Mouse (Mus musculus) G1E (cell line): ENCODE results near the gene Urod. TPM values are rescaled to one million over a fixed set of nuclear protein-coding genes. Genes with fewer than 3 reads are reported as not detected.

Source experiments
- ATAC-seq: 2 replicates; pipeline ENCODE4 v1.8.0; 2016; ENCODE audit warnings: mild to moderate bottlenecking; ENCODE audit not compliant: insufficient number of reproducible peaks, poor library complexity, low FRiP score, severe bottlenecking; ENCODE audit errors: extremely low read depth
- DNase-seq: peaks from one replicate; pipeline ENCODE4 v3.0.0; 2012; ENCODE audit warnings: low spot score
- H3K27me3 ChIP-seq: 2 replicates; pipeline ENCODE4 v1.6.1; 2012; ENCODE audit warnings: mild to moderate bottlenecking, low read length, inconsistent platforms; ENCODE audit not compliant: insufficient read depth
- H3K36me3 ChIP-seq: replicated peaks from 2 replicates; pipeline ENCODE3; 2012; ENCODE audit warnings: mild to moderate bottlenecking, inconsistent platforms
- H3K4me1 ChIP-seq: 2 replicates; pipeline ENCODE4 v1.6.1; 2012; ENCODE audit warnings: low read depth, low read length, inconsistent platforms, mixed read lengths; ENCODE audit not compliant: insufficient read depth
- H3K4me3 ChIP-seq: 2 replicates; pipeline ENCODE4 v1.5.1; 2012; ENCODE audit warnings: low read depth, mild to moderate bottlenecking, inconsistent platforms, low read length, moderate library complexity, mixed read lengths
- H3K9me3 ChIP-seq: replicated peaks from 2 replicates; pipeline ENCODE4 v1.6.1; 2012; ENCODE audit warnings: inconsistent platforms
- CTCF ChIP-seq: IDR thresholded peaks from 2 replicates; pipeline ENCODE4 v1.5.1; 2012; ENCODE audit warnings: low read depth, low read length, inconsistent platforms, mixed read lengths
- GATA1 ChIP-seq: IDR thresholded peaks from 2 replicates; pipeline ENCODE4 v1.6.1; 2012; ENCODE audit warnings: borderline replicate concordance, low read length, inconsistent platforms, mixed read lengths
- GATA2 ChIP-seq: IDR thresholded peaks from 2 replicates; pipeline ENCODE4 v1.6.1; 2012; ENCODE audit warnings: low read depth, low read length, inconsistent platforms, borderline replicate concordance
- POLR2AphosphoS5 ChIP-seq: IDR thresholded peaks from 2 replicates; pipeline ENCODE4 v1.6.1; 2012; ENCODE audit warnings: low read depth, low read length, inconsistent platforms; ENCODE audit not compliant: insufficient replicate concordance
- TAL1 ChIP-seq: conservative IDR thresholded peaks from 2 replicates; pipeline ENCODE4 v1.6.1; 2012; ENCODE audit warnings: low read depth, low read length, inconsistent platforms, mixed read lengths
- polyA plus RNA-seq: library from polyadenylated mRNA; stranded (reverse); fragments of >175 nt; gene quantifications from 2 replicates; pipeline ENCODE4 v1.2.3, GENCODE M21; 2012
- total RNA-seq, 2 experiments: library from RNA; stranded (forward) in 1 of 2; stranded (reverse) in 1 of 2; fragments of 200-1000 nt in 1 of 2; fragments of >200 nt in 1 of 2; fragmentation: Nextera tagmentation in 1 of 2; gene quantifications; 2 replicates each; pipeline ENCODE4 v1.2.3; 2014 to 2017

Gene Urod
- total and polyA plus RNA-seq, 3 experiments, result 35.6 to 97.7 (median 85.4) TPM

DNA sequence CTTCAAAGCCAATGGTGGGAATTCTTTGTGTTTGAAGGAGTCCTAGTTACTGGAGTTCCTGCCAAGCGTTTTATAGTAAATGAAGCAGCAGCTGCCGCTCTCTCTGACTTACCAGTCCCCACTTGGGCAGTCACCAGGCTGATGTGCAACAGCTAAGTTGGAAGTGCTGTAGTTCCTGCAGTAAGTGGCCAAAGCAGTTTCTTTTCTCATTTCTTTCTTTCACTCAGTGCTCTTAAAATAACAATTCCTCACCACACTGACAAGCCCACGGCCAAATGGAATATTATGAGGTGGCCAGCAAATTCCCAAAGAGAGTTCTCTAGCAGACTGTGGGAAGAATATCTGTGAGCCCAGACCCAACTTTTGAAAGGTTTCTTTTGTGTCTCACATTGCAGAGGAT, 12.8 kb upstream of the Urod start:
- H3K36me3 ChIP-seq, result peaks cover 29% of the 10 kb centered on the region
- H3K4me1 ChIP-seq, result 0 out of 2 replicates have a peak, but pooled peaks cover 3% of the 10 kb centered on the region
- DNase-seq (no peak), ATAC-seq (no peak)
- TF ChIP-seq TAL1 (no peak), GATA2 (no peak), GATA1 (no peak)
- H3K9me3 ChIP-seq, result no peaks in the 10 kb centered on the region
- H3K27me3 ChIP-seq, result peaks cover 15% of the 10 kb centered on the region
- no peak overlapping the region for H3K4me3 ChIP-seq

DNA sequence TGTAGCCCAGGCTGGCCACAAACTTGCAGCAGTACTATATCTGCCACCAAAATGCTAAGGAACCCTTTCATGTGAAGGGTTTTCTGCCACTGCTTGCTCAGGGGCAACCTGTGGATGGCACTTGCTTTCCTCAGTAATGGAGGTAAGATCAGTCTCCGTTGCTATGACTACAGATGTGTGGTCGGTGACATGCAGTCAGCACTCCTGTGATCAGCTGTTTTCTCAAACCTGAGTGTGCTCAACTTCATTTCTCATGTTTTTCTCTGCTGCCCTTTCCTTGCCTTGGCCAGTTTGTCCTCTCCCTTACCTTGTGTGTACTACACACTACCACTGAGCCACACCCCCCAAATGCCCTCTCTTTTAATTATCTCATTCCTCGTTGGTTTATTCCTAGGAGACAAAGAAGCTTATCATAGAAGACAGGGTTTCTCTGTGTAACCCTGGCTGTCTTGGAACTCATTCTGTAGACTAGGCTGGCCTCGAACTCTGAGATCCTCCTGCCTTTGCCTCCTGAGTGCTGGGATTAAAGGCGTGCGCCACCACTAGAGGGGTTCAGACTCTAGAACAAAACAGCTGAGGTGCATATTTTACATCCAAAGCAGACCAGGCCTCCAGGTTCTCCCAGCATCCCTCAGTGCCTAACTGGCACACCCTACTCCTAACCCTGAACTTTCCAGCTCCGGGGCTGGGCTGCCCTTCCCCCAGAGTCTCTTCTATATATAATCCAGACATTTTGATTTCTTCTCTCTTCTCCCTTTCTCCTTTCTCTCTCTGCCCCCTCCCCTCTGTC, 11.6 kb upstream of the Urod start:
- ATAC-seq (no peak), DNase-seq (no peak)
- H3K4me1 ChIP-seq, result 0 out of 2 replicates have a peak, but pooled peaks cover 3% of the 10 kb centered on the region
- peaks cover 42% of the 10 kb centered on the region for H3K36me3 ChIP-seq
- TF ChIP-seq GATA1 (no peak), POLR2AphosphoS5 (no peak), GATA2 (no peak), CTCF (no peak), TAL1 (no peak)
- H3K4me3 ChIP-seq, result no peak overlapping the region
- H3K27me3 ChIP-seq, result peaks cover 15% of the 10 kb centered on the region
- no peaks in the 10 kb centered on the region for H3K9me3 ChIP-seq

DNA sequence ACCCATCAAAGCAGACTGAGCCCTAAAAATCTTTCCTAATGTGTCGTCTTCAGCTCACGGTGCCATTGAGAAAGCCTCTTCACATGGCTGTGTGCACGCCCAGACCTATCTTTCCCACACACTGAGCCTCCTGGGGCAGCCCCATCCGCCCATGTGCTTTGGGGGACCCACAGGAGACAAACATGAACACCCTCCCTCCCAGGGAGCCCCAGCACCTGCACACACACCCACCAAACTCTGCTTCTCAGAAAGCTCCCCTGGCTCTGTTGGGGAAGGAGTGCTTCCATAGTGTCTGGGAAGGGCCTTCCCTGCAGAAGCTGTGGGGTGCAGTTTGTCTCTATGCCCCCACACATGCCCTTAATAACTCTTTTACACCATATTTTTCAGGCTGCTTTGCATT, 10.4 kb upstream of the Urod start:
- Histone ChIP-seq H3K36me3 (peaks cover 54% of the 10 kb centered on the region), H3K4me3 (no peak overlapping the region), H3K9me3 (no peaks in the 10 kb centered on the region), H3K27me3 (peaks cover 12% of the 10 kb centered on the region), H3K4me1 (0 out of 2 replicates have a peak, but pooled peaks cover 3% of the 10 kb centered on the region)
- no peak for DNase-seq
- no peak for TF ChIP-seq GATA1
- TF ChIP-seq GATA2, result no peak
- TF ChIP-seq CTCF, result no peak
- TF ChIP-seq POLR2AphosphoS5, result no peak
- TF ChIP-seq TAL1, result no peak
- ATAC-seq, result no peak

DNA sequence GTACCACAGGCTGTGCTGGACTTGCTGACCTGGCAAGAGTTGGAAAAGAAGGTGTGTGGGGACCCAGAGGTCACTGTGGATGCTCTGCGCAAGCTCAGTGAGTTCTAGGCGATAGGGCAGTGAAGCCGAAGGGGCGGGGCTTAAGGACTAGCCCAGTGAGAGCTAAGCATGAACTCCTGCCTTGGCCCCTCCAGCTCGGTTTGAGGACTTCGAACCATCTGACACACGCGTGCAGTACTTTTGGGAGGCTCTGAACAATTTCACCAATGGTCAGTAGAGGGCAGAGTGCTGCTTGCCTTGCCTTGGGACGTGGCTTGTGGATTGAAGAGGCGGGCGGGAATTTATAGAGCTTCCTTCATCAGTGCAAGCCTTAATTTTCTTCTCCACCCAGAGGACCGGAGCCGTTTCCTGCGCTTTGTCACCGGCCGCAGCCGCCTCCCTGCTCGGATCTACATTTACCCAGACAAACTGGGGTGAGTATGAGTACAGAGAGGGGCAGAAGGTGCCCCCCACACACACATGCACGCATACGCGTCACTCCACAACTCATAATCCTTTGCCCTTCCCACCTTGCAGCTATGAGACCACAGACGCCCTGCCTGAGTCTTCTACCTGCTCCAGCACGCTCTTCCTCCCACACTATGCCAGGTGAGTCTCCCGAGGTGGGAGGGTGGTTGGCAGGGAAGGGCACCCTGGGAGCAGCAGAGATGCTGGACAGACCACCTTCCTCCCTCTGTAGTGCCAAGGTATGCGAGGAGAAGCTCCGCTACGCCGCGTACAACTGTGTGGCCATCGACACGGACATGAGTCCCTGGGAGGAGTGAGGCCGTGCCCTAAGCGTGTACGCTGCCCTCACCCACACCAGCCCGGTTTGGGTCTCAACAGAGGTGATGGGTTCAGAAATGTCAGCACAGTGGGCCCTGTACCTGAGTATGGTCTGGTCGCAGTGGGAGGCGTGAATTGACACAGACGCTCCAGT, 8.6 kb upstream of the Urod start:
- DNase-seq, result peak; percentile 56
- Histone ChIP-seq H3K36me3 (peaks cover 69% of the 10 kb centered on the region), H3K4me3 (no peak overlapping the region), H3K4me1 (0 out of 2 replicates have a peak, but pooled peaks cover 3% of the 10 kb centered on the region), H3K27me3 (peaks cover 7% of the 10 kb centered on the region), H3K9me3 (no peaks in the 10 kb centered on the region)
- ATAC-seq, result no peak
- TF ChIP-seq GATA2 (no peak), CTCF (peak; percentile 43)

DNA sequence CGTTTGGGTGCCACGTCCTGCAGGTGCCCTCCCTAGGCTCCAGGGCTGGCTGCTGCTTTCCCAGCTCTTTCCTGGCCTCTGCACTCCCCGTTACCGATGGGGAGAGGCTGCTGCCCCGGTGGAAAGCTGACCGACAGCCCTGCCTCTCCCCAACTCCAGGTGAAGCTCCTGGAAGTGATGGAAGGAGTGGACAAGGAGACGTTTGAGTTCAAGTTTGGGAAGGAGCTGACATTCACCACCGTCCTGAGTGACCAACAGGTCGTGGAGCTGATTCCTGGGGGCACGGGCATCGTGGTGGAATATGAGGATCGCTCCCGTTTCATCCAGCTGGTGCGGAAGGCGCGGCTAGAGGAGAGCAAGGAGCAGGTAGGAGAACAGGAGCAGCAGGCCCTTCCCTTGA, 7.7 kb upstream of the Urod start:
- no peak for DNase-seq
- Histone ChIP-seq H3K4me1 (peaks cover 4% of the 10 kb centered on the region; the same call in 1 of the 2 replicates), H3K36me3 (peaks cover 74% of the 10 kb centered on the region), H3K27me3 (no peaks in the 10 kb centered on the region), H3K9me3 (no peaks in the 10 kb centered on the region), H3K4me3 (no peak overlapping the region)
- no peak for ATAC-seq
- TF ChIP-seq GATA1, result no peak
- TF ChIP-seq GATA2, result no peak
- TF ChIP-seq CTCF, result no peak
- no peak for TF ChIP-seq POLR2AphosphoS5
- no peak for TF ChIP-seq TAL1

DNA sequence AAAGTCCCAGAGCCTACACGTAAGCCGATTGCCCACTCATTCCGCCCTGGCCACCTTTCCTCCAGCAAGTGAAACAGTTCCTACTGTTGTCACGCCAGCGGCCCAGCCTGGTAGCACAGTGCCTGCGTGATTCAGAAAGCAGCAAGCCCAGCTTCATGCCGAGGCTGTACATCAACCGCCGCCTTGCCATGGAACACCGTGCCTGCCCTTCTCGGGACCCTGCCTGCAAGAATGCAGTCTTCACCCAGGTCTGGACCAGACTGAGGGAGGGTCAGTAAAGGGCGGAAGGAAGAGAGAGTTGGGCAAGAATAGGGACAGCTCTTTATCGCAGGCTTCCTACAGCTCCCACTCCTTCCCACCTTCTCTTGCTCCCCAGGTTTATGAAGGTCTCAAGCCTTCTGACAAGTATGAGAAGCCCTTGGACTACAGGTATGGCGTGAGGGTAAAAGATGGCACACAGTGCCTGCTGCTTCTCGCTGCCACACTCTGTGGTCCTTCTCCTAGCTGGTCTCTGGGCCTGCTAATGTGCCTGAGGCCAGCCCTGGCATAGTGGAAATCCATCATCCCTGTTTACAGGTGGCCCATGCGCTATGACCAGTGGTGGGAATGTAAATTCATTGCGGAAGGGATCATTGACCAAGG, 5.4 kb upstream of the Urod start:
- ATAC-seq, result no peak
- TF ChIP-seq TAL1, result no peak
- no peak for TF ChIP-seq GATA1
- no peak for TF ChIP-seq POLR2AphosphoS5
- TF ChIP-seq CTCF, result no peak
- TF ChIP-seq GATA2, result no peak
- no peak overlapping the region for H3K4me3 ChIP-seq
- H3K27me3 ChIP-seq, result no peaks in the 10 kb centered on the region
- no peaks in the 10 kb centered on the region for H3K9me3 ChIP-seq
- H3K36me3 ChIP-seq, result peaks cover 78% of the 10 kb centered on the region
- DNase-seq, result no peak
- peaks cover 24% of the 10 kb centered on the region for H3K4me1 ChIP-seq
